Mouse (Mus musculus): ENCODE measurements around the gene Gm45521. TPM values are rescaled to one million over a fixed set of nuclear protein-coding genes. Genes with fewer than 3 reads are reported as not detected.

Gm45521 gene
- polyA plus RNA-seq, 1 experiment: not detected

GRCm38 (mm10) chr14:7919921-7920320, 37.2 kb upstream of the Gm45521 start:
- no peaks in the 10 kb centered on the region for H3K27me3 ChIP-seq (ENCODE audit: control insufficient read depth, insufficient read depth, low read length)
- TF ChIP-seq POLR2A (IDR thresholded peaks at IDR 0.05; ENCODE audit: control insufficient read depth, extremely low read depth, insufficient read depth, low read length, poor library complexity): no peak
- no peak for TF ChIP-seq CTCF (IDR thresholded peaks at IDR 0.05; ENCODE audit: borderline replicate concordance, control insufficient read depth, extremely low read depth, insufficient read depth, low read length, poor library complexity)
- H3K27ac ChIP-seq (ENCODE audit: control insufficient read depth, insufficient read depth, low read length): no peak overlapping the region
- 87% methylated on average over 4 of the region's 4 CpGs for WGBS
- H3K4me3 ChIP-seq (ENCODE audit: control insufficient read depth, insufficient read depth, low read length): no peak overlapping the region
- no peak for DNase-seq
- H3K36me3 ChIP-seq (ENCODE audit: control insufficient read depth, insufficient read depth, low read length): no peaks in the 10 kb centered on the region
- peaks cover 13% of the 10 kb centered on the region for H3K4me1 ChIP-seq (replicated peaks; ENCODE audit: control insufficient read depth, insufficient read depth, low read length)

- H3K36me3 ChIP-seq (ENCODE audit: control insufficient read depth, insufficient read depth, low read length): no peaks in the 10 kb centered on the region
- 19% methylated on average over 5 of the region's 5 CpGs for WGBS
Measured at GRCm38 (mm10) chr14:7921459-7921858, 35.6 kb upstream of the Gm45521 start.

GRCm38 (mm10) chr14:7923635-7924034, 33.5 kb upstream of the Gm45521 start:
- Histone ChIP-seq H3K27me3 (ENCODE audit: control insufficient read depth, insufficient read depth, low read length) (no peaks in the 10 kb centered on the region), H3K4me1 (replicated peaks; ENCODE audit: control insufficient read depth, insufficient read depth, low read length) (peaks cover 10% of the 10 kb centered on the region), H3K4me3 (ENCODE audit: control insufficient read depth, insufficient read depth, low read length) (no peak overlapping the region), H3K27ac (ENCODE audit: control insufficient read depth, insufficient read depth, low read length) (no peak overlapping the region), H3K36me3 (ENCODE audit: control insufficient read depth, insufficient read depth, low read length) (no peaks in the 10 kb centered on the region)
- no peak for TF ChIP-seq POLR2A (IDR thresholded peaks at IDR 0.05; ENCODE audit: control insufficient read depth, extremely low read depth, insufficient read depth, low read length, poor library complexity)
- no peak for TF ChIP-seq CTCF (IDR thresholded peaks at IDR 0.05; ENCODE audit: borderline replicate concordance, control insufficient read depth, extremely low read depth, insufficient read depth, low read length, poor library complexity)
- no peak for DNase-seq

More at GRCm38 (mm10) chr14:7921459-7921858, 35.6 kb upstream of the Gm45521 start:
- TF ChIP-seq POLR2A (IDR thresholded peaks at IDR 0.05; ENCODE audit: control insufficient read depth, extremely low read depth, insufficient read depth, low read length, poor library complexity) (no peak), CTCF (IDR thresholded peaks at IDR 0.05; ENCODE audit: borderline replicate concordance, control insufficient read depth, extremely low read depth, insufficient read depth, low read length, poor library complexity) (no peak)
- DNase-seq: no peak
- Histone ChIP-seq H3K4me3 (ENCODE audit: control insufficient read depth, insufficient read depth, low read length) (no peak overlapping the region), H3K4me1 (replicated peaks; ENCODE audit: control insufficient read depth, insufficient read depth, low read length) (peaks cover 13% of the 10 kb centered on the region), H3K27me3 (ENCODE audit: control insufficient read depth, insufficient read depth, low read length) (no peaks in the 10 kb centered on the region), H3K27ac (ENCODE audit: control insufficient read depth, insufficient read depth, low read length) (no peak overlapping the region)

GRCm38 (mm10) chr14:7928362-7928761, 28.7 kb upstream of the Gm45521 start:
- DNase-seq: no peak
- 20% methylated on average over 1 of the region's 1 CpGs for WGBS
- H3K27ac ChIP-seq (ENCODE audit: control insufficient read depth, insufficient read depth, low read length): no peak overlapping the region
- TF ChIP-seq POLR2A (IDR thresholded peaks at IDR 0.05; ENCODE audit: control insufficient read depth, extremely low read depth, insufficient read depth, low read length, poor library complexity): no peak
- no peak for TF ChIP-seq CTCF (IDR thresholded peaks at IDR 0.05; ENCODE audit: borderline replicate concordance, control insufficient read depth, extremely low read depth, insufficient read depth, low read length, poor library complexity)
- H3K36me3 ChIP-seq (ENCODE audit: control insufficient read depth, insufficient read depth, low read length): no peaks in the 10 kb centered on the region
- no peaks in the 10 kb centered on the region for H3K27me3 ChIP-seq (ENCODE audit: control insufficient read depth, insufficient read depth, low read length)
- H3K4me1 ChIP-seq (replicated peaks; ENCODE audit: control insufficient read depth, insufficient read depth, low read length): no peaks in the 10 kb centered on the region
- H3K4me3 ChIP-seq (ENCODE audit: control insufficient read depth, insufficient read depth, low read length): no peak overlapping the region

GRCm38 (mm10) chr14:7929029-7929428, 28.1 kb upstream of the Gm45521 start:
- H3K4me1 ChIP-seq (replicated peaks; ENCODE audit: control insufficient read depth, insufficient read depth, low read length): peaks cover 4% of the 10 kb centered on the region; the same call in 1 of the 2 replicates
- no peak overlapping the region for H3K4me3 ChIP-seq (ENCODE audit: control insufficient read depth, insufficient read depth, low read length)
- H3K36me3 ChIP-seq (ENCODE audit: control insufficient read depth, insufficient read depth, low read length): no peaks in the 10 kb centered on the region
- no peak for DNase-seq
- no peak overlapping the region for H3K27ac ChIP-seq (ENCODE audit: control insufficient read depth, insufficient read depth, low read length)
- H3K27me3 ChIP-seq (ENCODE audit: control insufficient read depth, insufficient read depth, low read length): no peaks in the 10 kb centered on the region
- 21% methylated on average over 7 of the region's 7 CpGs for WGBS
- TF ChIP-seq POLR2A (IDR thresholded peaks at IDR 0.05; ENCODE audit: control insufficient read depth, extremely low read depth, insufficient read depth, low read length, poor library complexity) (no peak), CTCF (IDR thresholded peaks at IDR 0.05; ENCODE audit: borderline replicate concordance, control insufficient read depth, extremely low read depth, insufficient read depth, low read length, poor library complexity) (no peak)

GRCm38 (mm10) chr14:7932151-7932550, 24.9 kb upstream of the Gm45521 start:
- H3K36me3 ChIP-seq (ENCODE audit: control insufficient read depth, insufficient read depth, low read length): no peaks in the 10 kb centered on the region
- TF ChIP-seq CTCF (IDR thresholded peaks at IDR 0.05; ENCODE audit: borderline replicate concordance, control insufficient read depth, extremely low read depth, insufficient read depth, low read length, poor library complexity) (no peak), POLR2A (IDR thresholded peaks at IDR 0.05; ENCODE audit: control insufficient read depth, extremely low read depth, insufficient read depth, low read length, poor library complexity) (no peak)
- no peaks in the 10 kb centered on the region for H3K27me3 ChIP-seq (ENCODE audit: control insufficient read depth, insufficient read depth, low read length)
- no peak overlapping the region for H3K4me3 ChIP-seq (ENCODE audit: control insufficient read depth, insufficient read depth, low read length)
- DNase-seq: no peak
- H3K27ac ChIP-seq (ENCODE audit: control insufficient read depth, insufficient read depth, low read length): no peak overlapping the region
- peaks cover 4% of the 10 kb centered on the region; the same call in 1 of the 2 replicates for H3K4me1 ChIP-seq (replicated peaks; ENCODE audit: control insufficient read depth, insufficient read depth, low read length)
- 97% methylated on average over 4 of the region's 4 CpGs for WGBS

GRCm38 (mm10) chr14:7934166-7934565, 22.9 kb upstream of the Gm45521 start:
- no peak for DNase-seq
- WGBS: 44% methylated on average over 7 of the region's 7 CpGs
- Histone ChIP-seq H3K4me3 (ENCODE audit: control insufficient read depth, insufficient read depth, low read length) (no peak overlapping the region), H3K27me3 (ENCODE audit: control insufficient read depth, insufficient read depth, low read length) (no peaks in the 10 kb centered on the region), H3K4me1 (replicated peaks; ENCODE audit: control insufficient read depth, insufficient read depth, low read length) (peaks cover 4% of the 10 kb centered on the region; the same call in 1 of the 2 replicates), H3K36me3 (ENCODE audit: control insufficient read depth, insufficient read depth, low read length) (no peaks in the 10 kb centered on the region), H3K27ac (ENCODE audit: control insufficient read depth, insufficient read depth, low read length) (no peak overlapping the region)
- no peak for TF ChIP-seq POLR2A (IDR thresholded peaks at IDR 0.05; ENCODE audit: control insufficient read depth, extremely low read depth, insufficient read depth, low read length, poor library complexity)
- TF ChIP-seq CTCF (IDR thresholded peaks at IDR 0.05; ENCODE audit: borderline replicate concordance, control insufficient read depth, extremely low read depth, insufficient read depth, low read length, poor library complexity): no peak
